Mouse (Mus musculus): ENCODE measurements around the gene 1190002N15Rik. TPM values are rescaled to one million over a fixed set of nuclear protein-coding genes. Genes with fewer than 3 reads are reported as not detected.

Gene 1190002N15Rik
- polyA plus RNA-seq, 1 experiment from 2014 or later = 9.3 TPM

DNA sequence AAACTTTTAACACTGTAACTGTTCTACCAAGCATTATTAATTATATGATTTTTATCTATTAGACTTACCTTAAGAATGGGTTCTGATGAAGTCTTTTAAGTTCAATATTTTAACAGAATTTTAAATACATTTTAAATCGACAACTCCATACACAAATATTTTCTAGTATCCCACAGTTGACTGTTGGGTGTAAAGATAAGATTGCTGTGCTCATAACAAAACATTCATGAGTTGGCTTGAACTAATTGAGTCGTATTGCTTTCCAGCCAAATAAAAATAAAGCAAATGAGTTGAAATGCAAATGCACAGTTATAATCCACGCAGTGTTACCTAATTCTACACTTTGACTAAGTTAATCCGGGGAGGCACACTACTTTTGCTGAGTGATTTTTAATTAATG is 6.0 kb upstream of the 1190002N15Rik start:
- peaks cover 4% of the 10 kb centered on the region; the same call in 1 of the 2 replicates for H3K36me3 ChIP-seq
- peaks cover 17% of the 10 kb centered on the region for H3K4me1 ChIP-seq
- no peak overlapping the region for H3K9ac ChIP-seq
- no peak overlapping the region for H3K27ac ChIP-seq (replicated peaks)
- H3K27me3 ChIP-seq (replicated peaks) = no peaks in the 10 kb centered on the region
- H3K4me3 ChIP-seq = no peak overlapping the region
- no peaks in the 10 kb centered on the region for H3K9me3 ChIP-seq
- no peak for ATAC-seq (ENCODE audit: extremely low read depth, insufficient number of reproducible peaks, low FRiP score, low TSS enrichment)
- no peak overlapping the region for H3K4me2 ChIP-seq
- 84% methylated on average over 4 of the region's 4 CpGs for WGBS

DNA sequence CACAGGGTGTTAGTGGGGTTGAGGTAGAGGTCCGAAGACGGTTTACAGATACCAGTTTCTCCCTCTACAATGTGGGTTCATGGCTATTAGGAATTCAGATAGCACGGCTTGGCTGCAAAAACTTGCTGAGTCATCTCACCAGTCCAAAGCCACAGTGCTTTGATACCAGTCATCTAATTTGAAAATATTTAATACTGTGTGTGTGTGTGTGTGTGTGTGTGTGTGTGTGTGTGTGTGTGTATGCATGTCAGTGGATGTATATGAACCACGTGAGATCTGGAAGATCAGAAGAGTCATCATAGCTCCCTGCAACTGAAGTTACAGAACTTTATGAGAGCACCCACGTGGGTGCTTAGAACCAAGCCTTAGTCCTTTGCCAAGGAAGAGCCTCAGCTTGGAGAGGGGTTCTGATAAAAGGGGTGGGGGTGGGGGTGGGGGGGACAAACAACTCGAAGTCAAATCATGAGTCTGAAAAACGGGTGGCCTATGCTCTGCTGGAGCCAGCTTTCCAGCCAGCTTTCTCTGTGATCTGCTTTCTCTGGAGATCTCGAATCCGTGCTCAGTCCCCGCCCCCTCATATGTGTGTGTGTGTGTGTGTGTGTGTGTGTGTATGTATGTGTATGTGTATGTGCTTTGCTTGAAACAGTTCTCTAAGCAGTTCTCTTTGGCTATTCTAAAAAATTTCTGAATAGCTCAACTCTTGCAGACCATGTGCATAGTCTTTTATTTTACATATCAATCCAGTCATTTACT is 2.6 kb upstream of the 1190002N15Rik start:
- H3K27me3 ChIP-seq (replicated peaks) = no peaks in the 10 kb centered on the region
- no peaks in the 10 kb centered on the region for H3K9me3 ChIP-seq
- H3K36me3 ChIP-seq = peaks cover 4% of the 10 kb centered on the region; the same call in 1 of the 2 replicates
- peaks cover 17% of the 10 kb centered on the region for H3K4me1 ChIP-seq
- H3K4me3 ChIP-seq = peak overlapping the region; percentile 22; the same call in 1 of the 2 replicates
- H3K9ac ChIP-seq = peak overlapping the region; percentile 24; the same call in 1 of the 2 replicates
- WGBS = 50% methylated on average over 10 of the region's 10 CpGs
- no peak overlapping the region for H3K27ac ChIP-seq (replicated peaks)
- no peak for ATAC-seq (ENCODE audit: extremely low read depth, insufficient number of reproducible peaks, low FRiP score, low TSS enrichment)
- peak overlapping the region; percentile 82 for H3K4me2 ChIP-seq

DNA sequence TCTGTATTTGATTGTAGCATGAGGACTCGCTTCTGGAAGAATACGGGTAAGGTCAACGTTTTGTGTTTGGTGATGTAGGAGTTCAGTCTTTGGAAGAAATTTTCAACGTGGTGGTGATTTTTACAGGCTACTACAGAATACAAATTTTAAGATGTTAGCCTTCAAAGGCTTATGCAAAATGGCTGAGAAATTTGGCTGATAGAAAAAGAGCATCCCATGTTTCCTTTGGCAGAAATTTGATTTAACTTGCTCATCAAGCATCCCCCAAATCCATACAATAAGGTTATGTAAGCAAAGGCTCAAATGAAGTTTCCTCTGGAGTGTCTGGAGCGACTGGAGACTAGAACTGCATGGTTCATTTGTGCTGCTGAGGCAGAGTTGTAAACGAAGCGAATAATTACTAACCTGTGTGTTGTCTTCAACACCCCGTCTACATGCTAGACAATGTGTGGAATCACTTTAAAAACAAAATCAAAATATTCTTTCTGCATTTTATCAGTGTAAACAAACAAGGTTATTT is 1.5 kb upstream of the 1190002N15Rik start:
- peak overlapping the region; percentile 97 for H3K9ac ChIP-seq
- WGBS = 45% methylated on average over 8 of the region's 8 CpGs
- H3K4me2 ChIP-seq = peak overlapping the region; percentile 82
- H3K27me3 ChIP-seq (replicated peaks) = no peaks in the 10 kb centered on the region
- peak overlapping the region; percentile 98 for H3K27ac ChIP-seq (replicated peaks)
- ATAC-seq (ENCODE audit: extremely low read depth, insufficient number of reproducible peaks, low FRiP score, low TSS enrichment) = no peak
- no peaks in the 10 kb centered on the region for H3K9me3 ChIP-seq
- peak overlapping the region; percentile 93 for H3K4me3 ChIP-seq
- H3K36me3 ChIP-seq = 0 out of 2 replicates have a peak, but pooled peaks cover under 1% of the 10 kb centered on the region
- H3K4me1 ChIP-seq = peaks cover 26% of the 10 kb centered on the region

- ATAC-seq (ENCODE audit: extremely low read depth, insufficient number of reproducible peaks, low FRiP score, low TSS enrichment) = no peak; the same call in 1 of the 2 replicates
These were observed 902 bp upstream of the 1190002N15Rik start for GRCm38 (mm10) chr9:94538823-94539143.

GRCm38 (mm10) chr9:94537051-94537917 is 597 bp downstream of the 1190002N15Rik start:
- Histone ChIP-seq H3K4me3 (peak overlapping the region; percentile 93), H3K9me3 (no peaks in the 10 kb centered on the region), H3K4me1 (peaks cover 45% of the 10 kb centered on the region), H3K4me2 (peak overlapping the region; percentile 82), H3K27me3 (replicated peaks) (no peaks in the 10 kb centered on the region), H3K36me3 (no peaks in the 10 kb centered on the region), H3K27ac (replicated peaks) (peak overlapping the region; percentile 98), H3K9ac (peak overlapping the region; percentile 97)
- 0 out of 2 replicates have a peak, but pooled peaks have one; percentile 5 for ATAC-seq (ENCODE audit: extremely low read depth, insufficient number of reproducible peaks, low FRiP score, low TSS enrichment)
- under 1% methylated on average over 103 of the region's 103 CpGs for WGBS

More at GRCm38 (mm10) chr9:94538823-94539143, 902 bp upstream of the 1190002N15Rik start:
- Histone ChIP-seq H3K4me3 (peak overlapping the region; percentile 93), H3K27ac (replicated peaks) (peak overlapping the region; percentile 98), H3K4me2 (peak overlapping the region; percentile 82), H3K9ac (peak overlapping the region; percentile 97), H3K9me3 (no peaks in the 10 kb centered on the region), H3K27me3 (replicated peaks) (no peaks in the 10 kb centered on the region), H3K4me1 (peaks cover 32% of the 10 kb centered on the region), H3K36me3 (no peaks in the 10 kb centered on the region)
- 0% methylated on average over 22 of the region's 22 CpGs for WGBS

GRCm38 (mm10) chr9:94536261-94536905 is 1.5 kb downstream of the 1190002N15Rik start:
- peak overlapping the region; percentile 82 for H3K4me2 ChIP-seq
- no peak for ATAC-seq (ENCODE audit: extremely low read depth, insufficient number of reproducible peaks, low FRiP score, low TSS enrichment)
- H3K9ac ChIP-seq = peak overlapping the region; percentile 97
- H3K36me3 ChIP-seq = no peaks in the 10 kb centered on the region
- peak overlapping the region; percentile 98 for H3K27ac ChIP-seq (replicated peaks)
- WGBS = 2% methylated on average over 14 of the region's 15 CpGs
- no peaks in the 10 kb centered on the region for H3K9me3 ChIP-seq
- H3K4me3 ChIP-seq = peak overlapping the region; percentile 93
- no peaks in the 10 kb centered on the region for H3K27me3 ChIP-seq (replicated peaks)
- H3K4me1 ChIP-seq = peaks cover 54% of the 10 kb centered on the region

- Histone ChIP-seq H3K9me3 (no peaks in the 10 kb centered on the region), H3K27me3 (replicated peaks) (no peaks in the 10 kb centered on the region), H3K9ac (peak overlapping the region; percentile 97), H3K36me3 (no peaks in the 10 kb centered on the region), H3K4me3 (peak overlapping the region; percentile 93), H3K4me2 (peak overlapping the region; percentile 82), H3K27ac (replicated peaks) (peak overlapping the region; percentile 98; the same call in 1 of the 2 replicates), H3K4me1 (peaks cover 61% of the 10 kb centered on the region)
- no peak for ATAC-seq (ENCODE audit: extremely low read depth, insufficient number of reproducible peaks, low FRiP score, low TSS enrichment)
These were observed 3.1 kb downstream of the 1190002N15Rik start for GRCm38 (mm10) chr9:94534795-94535194.

GRCm38 (mm10) chr9:94534226-94534625 is 3.7 kb downstream of the 1190002N15Rik start:
- no peaks in the 10 kb centered on the region for H3K9me3 ChIP-seq
- no peak for ATAC-seq (ENCODE audit: extremely low read depth, insufficient number of reproducible peaks, low FRiP score, low TSS enrichment)
- H3K36me3 ChIP-seq = no peaks in the 10 kb centered on the region
- peak overlapping the region; percentile 82 for H3K4me2 ChIP-seq
- H3K27me3 ChIP-seq (replicated peaks) = no peaks in the 10 kb centered on the region
- peaks cover 61% of the 10 kb centered on the region for H3K4me1 ChIP-seq
- 35% methylated on average over 2 of the region's 2 CpGs for WGBS
- peak overlapping the region; percentile 36 for H3K4me3 ChIP-seq
- peak overlapping the region; percentile 71 for H3K9ac ChIP-seq
- H3K27ac ChIP-seq (replicated peaks) = peak overlapping the region; percentile 75

- peak overlapping the region; percentile 36 for H3K4me3 ChIP-seq
- no peaks in the 10 kb centered on the region for H3K9me3 ChIP-seq
- H3K27me3 ChIP-seq (replicated peaks) = no peaks in the 10 kb centered on the region
- H3K4me2 ChIP-seq = peak overlapping the region; percentile 82
- H3K27ac ChIP-seq (replicated peaks) = peak overlapping the region; percentile 75
- no peak for ATAC-seq (ENCODE audit: extremely low read depth, insufficient number of reproducible peaks, low FRiP score, low TSS enrichment)
- H3K4me1 ChIP-seq = peaks cover 60% of the 10 kb centered on the region
- WGBS = 16% methylated on average over 4 of the region's 4 CpGs
- H3K36me3 ChIP-seq = no peaks in the 10 kb centered on the region
- peak overlapping the region; percentile 71 for H3K9ac ChIP-seq
These were observed 4.2 kb downstream of the 1190002N15Rik start for GRCm38 (mm10) chr9:94533641-94534040.

GRCm38 (mm10) chr9:94529987-94530386 is 7.9 kb downstream of the 1190002N15Rik start:
- Histone ChIP-seq H3K4me1 (peaks cover 72% of the 10 kb centered on the region), H3K4me3 (no peak overlapping the region), H3K4me2 (no peak overlapping the region)

More at GRCm38 (mm10) chr9:94529987-94530386, 7.9 kb downstream of the 1190002N15Rik start:
- no peak for ATAC-seq (ENCODE audit: extremely low read depth, insufficient number of reproducible peaks, low FRiP score, low TSS enrichment)
- Histone ChIP-seq H3K27ac (replicated peaks) (no peak overlapping the region), H3K9ac (no peak overlapping the region), H3K36me3 (no peaks in the 10 kb centered on the region), H3K9me3 (no peaks in the 10 kb centered on the region), H3K27me3 (replicated peaks) (no peaks in the 10 kb centered on the region)

Data from heart, embryonic 13.5 days (tissue).